Mouse (Mus musculus) G1E (cell line): ENCODE measurements around the gene Pparg. TPM values are rescaled to one million over a fixed set of nuclear protein-coding genes. Genes with fewer than 3 reads are reported as not detected.
A peak's percentile ranks its signal among the peaks of the same experiment; 100 is the strongest.

Experiments used
- ATAC-seq: 2 replicates; pipeline ENCODE4 v1.8.0; 2016; ENCODE audit warnings: mild to moderate bottlenecking; ENCODE audit not compliant: insufficient number of reproducible peaks, poor library complexity, low FRiP score, severe bottlenecking; ENCODE audit errors: extremely low read depth
- DNase-seq: peaks from one replicate; pipeline ENCODE4 v3.0.0; 2012; ENCODE audit warnings: low spot score
- H3K27me3 ChIP-seq: 2 replicates; pipeline ENCODE4 v1.6.1; 2012; ENCODE audit warnings: mild to moderate bottlenecking, low read length, inconsistent platforms; ENCODE audit not compliant: insufficient read depth
- H3K36me3 ChIP-seq: replicated peaks from 2 replicates; pipeline ENCODE3; 2012; ENCODE audit warnings: mild to moderate bottlenecking, inconsistent platforms
- H3K4me1 ChIP-seq: 2 replicates; pipeline ENCODE4 v1.6.1; 2012; ENCODE audit warnings: low read depth, low read length, inconsistent platforms, mixed read lengths; ENCODE audit not compliant: insufficient read depth
- H3K4me3 ChIP-seq: 2 replicates; pipeline ENCODE4 v1.5.1; 2012; ENCODE audit warnings: low read depth, mild to moderate bottlenecking, inconsistent platforms, low read length, moderate library complexity, mixed read lengths
- H3K9me3 ChIP-seq: replicated peaks from 2 replicates; pipeline ENCODE4 v1.6.1; 2012; ENCODE audit warnings: inconsistent platforms
- CTCF ChIP-seq: IDR thresholded peaks from 2 replicates; pipeline ENCODE4 v1.5.1; 2012; ENCODE audit warnings: low read depth, low read length, inconsistent platforms, mixed read lengths
- GATA1 ChIP-seq: IDR thresholded peaks from 2 replicates; pipeline ENCODE4 v1.6.1; 2012; ENCODE audit warnings: borderline replicate concordance, low read length, inconsistent platforms, mixed read lengths
- GATA2 ChIP-seq: IDR thresholded peaks from 2 replicates; pipeline ENCODE4 v1.6.1; 2012; ENCODE audit warnings: low read depth, low read length, inconsistent platforms, borderline replicate concordance
- POLR2AphosphoS5 ChIP-seq: IDR thresholded peaks from 2 replicates; pipeline ENCODE4 v1.6.1; 2012; ENCODE audit warnings: low read depth, low read length, inconsistent platforms; ENCODE audit not compliant: insufficient replicate concordance
- TAL1 ChIP-seq: conservative IDR thresholded peaks from 2 replicates; pipeline ENCODE4 v1.6.1; 2012; ENCODE audit warnings: low read depth, low read length, inconsistent platforms, mixed read lengths
- polyA plus RNA-seq: library from polyadenylated mRNA; stranded (reverse); fragments of >175 nt; gene quantifications from 2 replicates; pipeline ENCODE4 v1.2.3, GENCODE M21; 2012
- total RNA-seq, 2 experiments: library from RNA; stranded (forward) in 1 of 2; stranded (reverse) in 1 of 2; fragments of 200-1000 nt in 1 of 2; fragments of >200 nt in 1 of 2; fragmentation: Nextera tagmentation in 1 of 2; gene quantifications; 2 replicates each; pipeline ENCODE4 v1.2.3; 2014 to 2017

Gene Pparg
- total and polyA plus RNA-seq, 3 experiments = not detected

DNA sequence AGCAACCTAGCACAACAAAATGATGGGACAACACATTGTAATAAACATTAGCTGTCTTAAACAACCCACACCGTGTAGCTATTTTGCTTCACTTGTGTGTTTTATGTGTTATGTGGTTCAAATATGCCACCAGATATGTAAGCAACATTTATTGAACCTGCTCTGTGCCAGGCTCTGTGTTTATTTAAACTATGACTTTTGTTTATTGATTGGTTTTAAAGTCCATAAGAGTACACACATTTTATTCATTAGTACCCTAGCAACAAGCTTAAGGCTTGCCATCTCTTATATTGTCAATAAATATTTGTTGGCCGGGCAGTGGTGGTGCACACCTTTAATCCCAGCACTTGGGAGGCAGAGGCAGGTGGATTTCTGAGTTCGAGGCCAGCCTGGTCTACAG lies 58.2 kb downstream of the Pparg start:
- no peaks in the 10 kb centered on the region for H3K4me1 ChIP-seq
- H3K4me3 ChIP-seq = no peak overlapping the region
- DNase-seq (no peak), ATAC-seq (no peak)
- H3K9me3 ChIP-seq = no peaks in the 10 kb centered on the region
- no peaks in the 10 kb centered on the region for H3K27me3 ChIP-seq
- no peaks in the 10 kb centered on the region for H3K36me3 ChIP-seq
- TF ChIP-seq GATA1 (no peak), CTCF (no peak), GATA2 (no peak), POLR2AphosphoS5 (no peak), TAL1 (no peak)

- DNase-seq (no peak), ATAC-seq (no peak)
- no peaks in the 10 kb centered on the region for H3K9me3 ChIP-seq
Measured at GRCm38 (mm10) chr6:115420963-115421362, 60.2 kb downstream of the Pparg start.

DNA sequence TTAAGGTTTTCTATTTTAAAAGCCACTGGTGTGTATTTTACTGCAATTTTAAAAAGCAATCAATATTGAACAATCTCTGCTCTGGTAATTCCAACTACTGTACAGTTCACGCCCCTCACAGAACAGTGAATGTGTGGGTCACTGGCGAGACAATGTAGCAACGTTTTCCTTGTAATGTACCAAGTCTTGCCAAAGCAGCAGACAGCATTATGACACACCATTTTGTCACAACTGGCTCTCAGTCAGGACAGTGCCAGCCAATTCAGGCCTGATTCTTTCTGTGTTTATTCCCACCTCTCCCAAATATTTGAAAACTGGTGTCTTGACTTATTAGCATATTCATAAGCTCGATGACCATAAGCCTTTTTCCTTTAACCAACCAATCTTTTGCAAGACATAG lies 60.9 kb downstream of the Pparg start:
- Histone ChIP-seq H3K27me3 (no peaks in the 10 kb centered on the region; the same call in 1 of the 2 replicates), H3K36me3 (no peaks in the 10 kb centered on the region), H3K9me3 (no peaks in the 10 kb centered on the region), H3K4me3 (no peak overlapping the region), H3K4me1 (no peaks in the 10 kb centered on the region)
- DNase-seq (no peak), ATAC-seq (no peak)
- TF ChIP-seq GATA2 (no peak), POLR2AphosphoS5 (no peak), GATA1 (no peak), TAL1 (no peak), CTCF (no peak)

More at GRCm38 (mm10) chr6:115420963-115421362, 60.2 kb downstream of the Pparg start:
- Histone ChIP-seq H3K4me1 (no peaks in the 10 kb centered on the region), H3K36me3 (no peaks in the 10 kb centered on the region), H3K4me3 (no peak overlapping the region), H3K27me3 (no peaks in the 10 kb centered on the region)
- TF ChIP-seq CTCF = no peak
- no peak for TF ChIP-seq POLR2AphosphoS5
- TF ChIP-seq TAL1 = no peak
- no peak for TF ChIP-seq GATA2
- TF ChIP-seq GATA1 = no peak

- Histone ChIP-seq H3K9me3 (no peaks in the 10 kb centered on the region), H3K4me3 (no peak overlapping the region), H3K27me3 (no peaks in the 10 kb centered on the region; the same call in 1 of the 2 replicates), H3K36me3 (no peaks in the 10 kb centered on the region), H3K4me1 (no peaks in the 10 kb centered on the region)
- DNase-seq = no peak
- TF ChIP-seq GATA2 (no peak), CTCF (no peak), GATA1 (no peak)
- no peak for ATAC-seq
Measured at GRCm38 (mm10) chr6:115424433-115424832, 63.7 kb downstream of the Pparg start.

DNA sequence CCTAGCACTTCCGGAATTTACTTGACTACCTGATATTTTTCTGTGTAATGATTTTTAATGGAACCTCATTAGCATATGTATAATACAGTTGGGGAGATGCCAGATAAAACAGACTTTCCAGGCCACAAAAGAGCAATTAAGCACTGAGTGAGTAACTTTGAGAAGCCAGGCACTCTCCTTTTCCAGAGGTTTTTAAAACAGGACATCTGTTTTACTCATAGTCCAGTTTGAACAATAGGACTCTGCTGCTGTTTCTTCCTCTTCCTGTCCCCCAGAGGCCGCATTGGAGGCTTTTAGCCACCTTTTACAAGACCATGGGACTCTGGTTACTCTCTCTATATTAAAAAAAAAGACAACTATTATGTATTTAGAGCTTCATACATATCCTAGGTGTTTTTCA lies 72.0 kb downstream of the Pparg start:
- no peaks in the 10 kb centered on the region for H3K9me3 ChIP-seq
- no peak for ATAC-seq
- DNase-seq = no peak
- no peaks in the 10 kb centered on the region for H3K27me3 ChIP-seq
- no peak for TF ChIP-seq GATA1
- no peak for TF ChIP-seq TAL1
- TF ChIP-seq CTCF = no peak
- TF ChIP-seq POLR2AphosphoS5 = no peak
- TF ChIP-seq GATA2 = no peak
- H3K4me1 ChIP-seq = no peaks in the 10 kb centered on the region
- H3K36me3 ChIP-seq = no peaks in the 10 kb centered on the region
- H3K4me3 ChIP-seq = no peak overlapping the region

DNA sequence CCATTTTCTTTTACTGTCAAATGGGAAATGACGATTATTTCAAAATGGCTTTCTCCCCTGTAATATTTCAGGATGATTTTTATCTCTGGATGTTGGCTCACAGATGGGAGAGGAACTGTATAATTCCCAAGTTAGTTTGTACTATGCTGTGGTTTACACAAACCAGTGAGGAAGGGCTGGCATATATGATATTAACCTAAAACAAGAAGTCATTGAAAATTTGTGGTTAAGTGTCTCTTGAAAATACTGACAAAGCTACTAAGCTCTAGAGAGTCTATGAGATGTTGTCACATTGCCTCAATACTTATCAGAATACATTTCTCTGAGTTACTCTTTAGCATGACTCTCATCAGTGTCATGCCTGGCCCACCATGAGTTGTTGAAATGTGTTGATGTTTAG lies 73.3 kb downstream of the Pparg start:
- Histone ChIP-seq H3K4me3 (no peak overlapping the region), H3K4me1 (no peaks in the 10 kb centered on the region), H3K27me3 (no peaks in the 10 kb centered on the region), H3K36me3 (no peaks in the 10 kb centered on the region), H3K9me3 (no peaks in the 10 kb centered on the region)
- TF ChIP-seq TAL1 (no peak), GATA2 (no peak), POLR2AphosphoS5 (no peak), GATA1 (no peak), CTCF (no peak)
- peak; percentile 38 for ATAC-seq
- no peak for DNase-seq

DNA sequence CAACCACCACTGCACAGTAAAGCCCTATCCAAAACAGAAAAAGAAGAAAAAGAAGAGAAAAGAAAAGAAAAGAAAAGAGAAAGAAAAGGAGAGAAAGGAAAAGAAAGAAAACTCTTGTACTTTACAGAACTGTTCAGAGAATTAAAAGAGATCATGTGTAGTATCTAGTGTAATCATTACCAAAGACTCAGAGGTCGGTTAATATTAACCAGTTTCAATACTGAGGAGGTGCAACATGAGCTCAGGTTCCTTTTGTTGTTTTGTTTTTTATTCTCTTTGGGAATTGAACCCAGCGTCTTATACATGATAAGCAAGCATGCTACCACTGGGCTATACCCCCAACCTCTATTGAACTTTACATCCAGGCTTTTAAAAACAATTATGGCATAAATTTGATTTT lies 74.1 kb downstream of the Pparg start:
- no peak for TF ChIP-seq GATA2
- DNase-seq (no peak), ATAC-seq (no peak)
- Histone ChIP-seq H3K4me3 (no peak overlapping the region), H3K36me3 (no peaks in the 10 kb centered on the region), H3K9me3 (no peaks in the 10 kb centered on the region), H3K4me1 (no peaks in the 10 kb centered on the region; the same call in 1 of the 2 replicates), H3K27me3 (no peaks in the 10 kb centered on the region)
